Mouse (Mus musculus) liver, postnatal 0 days (tissue): ENCODE results near the gene Slc6a20a.
A peak's percentile ranks its signal among the peaks of the same experiment; 100 is the strongest.

Experiments
- CTCF ChIP-seq: sonication (generic); IDR thresholded peaks from 2 replicates; pipeline ENCODE4 v1.5.1; 2016; ENCODE audit warnings: antibody characterized with exemption, low read depth
- EP300 ChIP-seq: IDR thresholded peaks from 2 replicates; pipeline ENCODE4 v1.6.1; 2016; ENCODE audit warnings: antibody characterized with exemption, low read depth, mild to moderate bottlenecking

GRCm38 (mm10) chr9:123709226-123709625, 30.5 kb upstream of the Slc6a20a start:
- peak; percentile 46 for TF ChIP-seq CTCF
- TF ChIP-seq EP300 = no peak
